21 mouse cellular contexts compared by ENCODE assay signal in genomic region chr16:7069599-7069998, GRCm38 (mm10).
DNase-seq lines count a peak whose midpoint lies in the region; ATAC-seq and TF ChIP-seq lines count a peak whose summit lies in the region.
"Had no signal": no experiment of that assay in that cellular context is flagged by ENCODE, and none has a peak within 500 bp of the region (broad histone marks: within the 10 kb centered on the region; RNA-seq: fewer than 3 reads in every experiment).

No protein-coding gene starts in this region.

- no peak overlapping the region for H3K4me2 ChIP-seq in forebrain, embryonic 14.5 days (ENCODE audit: low read length)
- H3K4me2 ChIP-seq in forebrain, embryonic 13.5 days = no peak overlapping the region
- H3K4me2 ChIP-seq: embryonic facial prominence, embryonic 12.5 days; hindbrain, embryonic 15.5 days; liver, embryonic 13.5 days; midbrain, embryonic 11.5 days had no signal

- no peak overlapping the region for H3K9ac ChIP-seq in forebrain, embryonic 14.5 days (ENCODE audit: low read length)
- no peak overlapping the region for H3K9ac ChIP-seq in forebrain, embryonic 13.5 days
- H3K9ac ChIP-seq: embryonic facial prominence, embryonic 12.5 days; hindbrain, embryonic 15.5 days; liver, embryonic 13.5 days had no signal

- no peak overlapping the region for H3K27ac ChIP-seq in forebrain, embryonic 14.5 days (ENCODE audit: low read depth, low read length)
- H3K27ac ChIP-seq in forebrain, embryonic 13.5 days = no peak overlapping the region
- H3K27ac ChIP-seq in layer of hippocampus, adult 2 months = peak overlapping the region; percentile 58
- H3K27ac ChIP-seq: embryonic facial prominence, embryonic 12.5 days; hindbrain, embryonic 15.5 days; liver, embryonic 13.5 days had no signal

- no peaks in the 10 kb centered on the region for H3K9me3 ChIP-seq in forebrain, embryonic 14.5 days (replicated peaks; ENCODE audit: control insufficient read depth, low read length)
- H3K9me3 ChIP-seq in forebrain, embryonic 13.5 days (replicated peaks) = no peaks in the 10 kb centered on the region
- H3K9me3 ChIP-seq: embryonic facial prominence, embryonic 12.5 days; hindbrain, embryonic 15.5 days; liver, embryonic 13.5 days had no signal

- ATAC-seq in forebrain, embryonic 14.5 days = no peak
- ATAC-seq in forebrain, embryonic 13.5 days = no peak
- no peak for ATAC-seq in erythroblast, adult 5-6 weeks (replicated peaks; ENCODE audit: low FRiP score, poor library complexity, severe bottlenecking)
- ATAC-seq: activated CD4-positive, CD25-positive, alpha-beta regulatory T cell, adult 4 months had no signal

- intact Hi-C loops in heart, postnatal 10 days (cut with DNase I) = no loop called here

- no peak for TF ChIP-seq CTCF in layer of hippocampus, adult 2 months (conservative IDR thresholded peaks at IDR 0.05)

- peak; percentile 33 for DNase-seq in forebrain, embryonic 14.5 days (ENCODE audit: low spot score)
- DNase-seq in layer of hippocampus, adult 2 months (ENCODE audit: low spot score in 2 of 2) = no peak
- no peak for DNase-seq in layer of hippocampus, postnatal 10 days (ENCODE audit: low spot score in 2 of 2)
- DNase-seq in heart, adult 9 months (ENCODE audit: low spot score in 2 of 2) = peak; percentile 35 to 38
- peak; percentile 60 to 61 for DNase-seq in heart, postnatal 10 days
- no peak for DNase-seq in left cerebral cortex, adult 18-20 months (ENCODE audit: low spot score in 2 of 2)
- DNase-seq: adrenal gland, postnatal 36 days; kidney, adult 11 months; kidney, postnatal 4 days; layer of hippocampus, postnatal 36 days; left cerebral cortex, postnatal 4 days; liver, embryonic 13.5 days; lung, postnatal 4 days; right cerebral cortex, postnatal 14 days had no signal

- 44% methylated on average over 8 of the region's 8 CpGs for WGBS in forebrain, embryonic 14.5 days
- 48% methylated on average over 8 of the region's 8 CpGs for WGBS in forebrain, embryonic 13.5 days

- no peaks in the 10 kb centered on the region for H3K36me3 ChIP-seq in forebrain, embryonic 14.5 days (ENCODE audit: control insufficient read depth, insufficient read depth, low read length)
- no peaks in the 10 kb centered on the region for H3K36me3 ChIP-seq in forebrain, embryonic 13.5 days (ENCODE audit: poor library complexity, severe bottlenecking)
- H3K36me3 ChIP-seq: embryonic facial prominence, embryonic 12.5 days; hindbrain, embryonic 15.5 days; liver, embryonic 13.5 days had no signal

- no peaks in the 10 kb centered on the region for H3K27me3 ChIP-seq in forebrain, embryonic 14.5 days (replicated peaks; ENCODE audit: control insufficient read depth, insufficient read depth, low read length)
- H3K27me3 ChIP-seq in forebrain, embryonic 13.5 days = no peaks in the 10 kb centered on the region
- H3K27me3 ChIP-seq: CH12.LX; embryonic facial prominence, embryonic 12.5 days; hindbrain, embryonic 15.5 days; liver, embryonic 13.5 days had no signal

- peaks cover 7% of the 10 kb centered on the region; the same call in 1 of the 2 replicates for H3K4me1 ChIP-seq in forebrain, embryonic 14.5 days (ENCODE audit: control insufficient read depth, insufficient read depth, low read length)
- H3K4me1 ChIP-seq in forebrain, embryonic 13.5 days = peaks cover 17% of the 10 kb centered on the region
- H3K4me1 ChIP-seq: embryonic facial prominence, embryonic 12.5 days; liver, embryonic 13.5 days had no signal

- no peak overlapping the region for H3K4me3 ChIP-seq in forebrain, embryonic 14.5 days (ENCODE audit: low read depth, low read length)
- H3K4me3 ChIP-seq in forebrain, embryonic 13.5 days = no peak overlapping the region
- H3K4me3 ChIP-seq in layer of hippocampus, adult 2 months = peak overlapping the region; percentile 8; the same call in 1 of the 2 replicates
- H3K4me3 ChIP-seq: embryonic facial prominence, embryonic 12.5 days; hindbrain, embryonic 15.5 days; liver, embryonic 13.5 days had no signal

Comparison
In these comparisons a context has a peak if more than half of its experiments do, and no peak if none do; other contexts are left out.
1. DNase-seq: peak in forebrain, embryonic 14.5 days (single experiment), heart, adult 9 months (2 of 2) and heart, postnatal 10 days (2 of 2); none in layer of hippocampus, adult 2 months (0 of 2), layer of hippocampus, postnatal 10 days (0 of 2) and left cerebral cortex, adult 18-20 months (0 of 2).